Mouse (Mus musculus) c-Kit-negative CD71-positive TER-119-positive erythroid progenitor cells, embryonic 14.5 days (primary cell): ENCODE results near the gene Birc5.
A peak's percentile ranks its signal among the peaks of the same experiment; 100 is the strongest.
"Not testable (repeated sequence)": the region's sequence is repeated elsewhere in the genome, so short reads cannot be mapped to it uniquely, and the experiment has no call there.

Experiments used
- DNase-seq: peaks from one replicate; pipeline ENCODE4 v3.0.0-alpha.2; 2013; ENCODE audit warnings: low read depth, low spot score

Gene Birc5

GRCm38 (mm10) chr11:117848985-117849671 lies at the start of gene Birc5:
Gene Birc5, plus strand, starts transcription at chr11:117849251.
- DNase-seq = peak; percentile 94

- DNase-seq = no peak
These were observed 49.0 kb upstream of the Birc5 start for GRCm38 (mm10) chr11:117800038-117800437.

- DNase-seq = no peak
These were observed 47.4 kb upstream of the Birc5 start for GRCm38 (mm10) chr11:117801650-117802049.

- no peak for DNase-seq
These were observed 45.8 kb upstream of the Birc5 start for GRCm38 (mm10) chr11:117803166-117803688.

GRCm38 (mm10) chr11:117806781-117807180 lies 42.3 kb upstream of the Birc5 start:
- DNase-seq = no peak

GRCm38 (mm10) chr11:117809407-117810311 lies 39.4 kb upstream of the Birc5 start, which contains the start of the genes Gm20708 and Syngr2:
Gene Gm20708, plus strand, starts transcription at chr11:117809668.
Gene Syngr2, plus strand, starts transcription at chr11:117809668.
- peak; percentile 77 for DNase-seq

GRCm38 (mm10) chr11:117810401-117811046 lies 38.5 kb upstream of the Birc5 start:
- peak; percentile 76 for DNase-seq

- DNase-seq = no peak
These were observed 35.2 kb upstream of the Birc5 start for GRCm38 (mm10) chr11:117813867-117814266.

- no peak for DNase-seq
These were observed 34.2 kb upstream of the Birc5 start for GRCm38 (mm10) chr11:117814704-117815366.

- not testable (repeated sequence) for DNase-seq
These were observed 33.2 kb upstream of the Birc5 start for GRCm38 (mm10) chr11:117815850-117816249.

GRCm38 (mm10) chr11:117816389-117816996 lies 32.6 kb upstream of the Birc5 start:
- DNase-seq = no peak

- DNase-seq = no peak
These were observed 30.0 kb upstream of the Birc5 start for GRCm38 (mm10) chr11:117819095-117819494.

- no peak for DNase-seq
These were observed 28.9 kb upstream of the Birc5 start for GRCm38 (mm10) chr11:117820173-117820572.

GRCm38 (mm10) chr11:117821868-117822267 lies 27.2 kb upstream of the Birc5 start:
- no peak for DNase-seq

GRCm38 (mm10) chr11:117822728-117823241 lies 26.3 kb upstream of the Birc5 start:
- DNase-seq = no peak

- DNase-seq = no peak
These were observed 25.6 kb upstream of the Birc5 start for GRCm38 (mm10) chr11:117823411-117823810.

- DNase-seq = peak; percentile 78
These were observed 24.7 kb upstream of the Birc5 start for GRCm38 (mm10) chr11:117824060-117824969.

GRCm38 (mm10) chr11:117825333-117826101 lies 23.5 kb upstream of the Birc5 start, which contains the start of the genes Afmid and Tk1:
Gene Afmid, plus strand, starts transcription at chr11:117825924.
Gene Tk1, minus strand, starts transcription at chr11:117826092.
- peak; percentile 65 for DNase-seq

GRCm38 (mm10) chr11:117826164-117826563 lies 22.9 kb upstream of the Birc5 start:
- no peak for DNase-seq
